Mouse (Mus musculus) limb, embryonic 15.5 days (tissue): Measurements from ENCODE around the gene Olfr1275. TPM values are rescaled to one million over a fixed set of nuclear protein-coding genes. Genes with fewer than 3 reads are reported as not detected.

ENCODE experiments used
- ATAC-seq: fragments of 200-750 bp; cut with Nextera tagmentation; 2 replicates; pipeline ENCODE4 v1.8.0; 2017; ENCODE audit warnings: low read depth, moderate TSS enrichment; ENCODE audit not compliant: insufficient number of reproducible peaks, low FRiP score, low TSS enrichment
- H3K27ac ChIP-seq: fragments of 300-500 bp; sonication (generic); 2 replicates; pipeline ENCODE4 v1.5.1; 2015; ENCODE audit warnings: moderate library complexity, mild to moderate bottlenecking, inconsistent platforms
- H3K27me3 ChIP-seq: fragments of 300-500 bp; sonication (generic); 2 replicates; pipeline ENCODE4 v1.6.1; 2015; ENCODE audit warnings: inconsistent platforms
- H3K36me3 ChIP-seq: fragments of 300-500 bp; sonication (generic); 2 replicates; pipeline ENCODE4 v1.6.1; 2015; ENCODE audit warnings: inconsistent platforms
- H3K4me1 ChIP-seq: fragments of 300-500 bp; sonication (generic); 2 replicates; pipeline ENCODE4 v1.6.1; 2015; ENCODE audit warnings: inconsistent platforms
- H3K4me2 ChIP-seq: fragments of 300-500 bp; sonication (generic); 2 replicates; pipeline ENCODE4 v1.6.1; 2015; ENCODE audit warnings: mild to moderate bottlenecking, inconsistent platforms
- H3K4me3 ChIP-seq: fragments of 300-500 bp; sonication (generic); 2 replicates; pipeline ENCODE4 v1.5.1; 2015; ENCODE audit warnings: mild to moderate bottlenecking, inconsistent platforms
- H3K9ac ChIP-seq: fragments of 300-500 bp; sonication (generic); 2 replicates; pipeline ENCODE4 v1.6.1; 2015; ENCODE audit warnings: inconsistent platforms
- H3K9me3 ChIP-seq: fragments of 300-500 bp; sonication (generic); 2 replicates; pipeline ENCODE4 v1.6.1; 2016; ENCODE audit warnings: inconsistent platforms
- WGBS: fragments of 180-500 bp; shearing (Covaris S2); methylation state at CpG from one replicate; pipeline ENCODE4 v1.1.7; 2015; 5-methylcytosine and 5-hydroxymethylcytosine counted together
- polyA plus RNA-seq: library from polyadenylated mRNA; unstranded; fragments of >200 nt; fragmentation: Nextera tagmentation; extraction: Ambion mirVana; gene quantifications from 2 replicates; pipeline ENCODE4 v1.2.1, GENCODE M21; 2015

Olfr1275 gene
- polyA plus RNA-seq: not detected in 2 replicates

- no peaks in the 10 kb centered on the region for H3K36me3 ChIP-seq
Observed at GRCm38 (mm10) chr2:111235186-111235585, at the start of gene Olfr1275. Gene Olfr1275, minus strand, starts transcription at chr2:111235286.

GRCm38 (mm10) chr2:111274006-111274405 lies 38.9 kb upstream of the Olfr1275 start, which contains the start of gene Olfr1277:
Gene Olfr1277, minus strand, starts transcription at chr2:111274106.
- no peak within 1 kb of the TSS for H3K9ac ChIP-seq
- no peak within 1 kb of the TSS for H3K4me3 ChIP-seq
- no peak for ATAC-seq
- H3K27me3 ChIP-seq: no peaks in the 10 kb centered on the region
- no peaks in the 10 kb centered on the region for H3K9me3 ChIP-seq
- 77% methylated on average over 2 of the region's 2 CpGs for WGBS
- H3K4me1 ChIP-seq: no peaks in the 10 kb centered on the region
- H3K36me3 ChIP-seq: no peaks in the 10 kb centered on the region
- no peak within 1 kb of the TSS for H3K27ac ChIP-seq
- no peak within 1 kb of the TSS for H3K4me2 ChIP-seq

More at GRCm38 (mm10) chr2:111235186-111235585, at the start of gene Olfr1275:
- Histone ChIP-seq H3K27ac (no peak within 1 kb of the TSS), H3K4me3 (no peak within 1 kb of the TSS), H3K9ac (no peak within 1 kb of the TSS), H3K4me2 (no peak within 1 kb of the TSS), H3K4me1 (no peaks in the 10 kb centered on the region), H3K27me3 (no peaks in the 10 kb centered on the region), H3K9me3 (no peaks in the 10 kb centered on the region)
- 70% methylated on average over 1 of the region's 1 CpGs for WGBS
- ATAC-seq: no peak

GRCm38 (mm10) chr2:111254216-111254615 lies 19.1 kb upstream of the Olfr1275 start, which contains the start of gene Olfr1276:
Gene Olfr1276, plus strand, starts transcription at chr2:111254516.
- Histone ChIP-seq H3K4me1 (no peaks in the 10 kb centered on the region), H3K9ac (no peak within 1 kb of the TSS), H3K27ac (no peak within 1 kb of the TSS), H3K4me2 (no peak within 1 kb of the TSS), H3K27me3 (no peaks in the 10 kb centered on the region), H3K9me3 (no peaks in the 10 kb centered on the region), H3K4me3 (no peak within 1 kb of the TSS), H3K36me3 (no peaks in the 10 kb centered on the region)
- no peak for ATAC-seq

GRCm38 (mm10) chr2:111229502-111229901 lies 5.6 kb downstream of the Olfr1275 start, which contains the start of gene 4930430A15Rik:
Gene 4930430A15Rik, minus strand, starts transcription at chr2:111229602.
- Histone ChIP-seq H3K4me2 (no peak within 1 kb of the TSS), H3K4me3 (no peak within 1 kb of the TSS), H3K27me3 (no peaks in the 10 kb centered on the region), H3K4me1 (no peaks in the 10 kb centered on the region), H3K27ac (no peak within 1 kb of the TSS), H3K36me3 (no peaks in the 10 kb centered on the region), H3K9me3 (no peaks in the 10 kb centered on the region), H3K9ac (no peak within 1 kb of the TSS)
- WGBS: 82% methylated on average over 6 of the region's 6 CpGs
- ATAC-seq: no peak

- 93% methylated on average over 11 of the region's 11 CpGs for WGBS
- no peaks in the 10 kb centered on the region for H3K36me3 ChIP-seq
- no peak overlapping the region for H3K27ac ChIP-seq
- no peak overlapping the region for H3K4me3 ChIP-seq
- H3K4me2 ChIP-seq: no peak overlapping the region
- no peak overlapping the region for H3K9ac ChIP-seq
- no peaks in the 10 kb centered on the region for H3K4me1 ChIP-seq
- H3K9me3 ChIP-seq: no peaks in the 10 kb centered on the region
- ATAC-seq: no peak
- H3K27me3 ChIP-seq: no peaks in the 10 kb centered on the region
Observed at GRCm38 (mm10) chr2:111182068-111182467, 53.0 kb downstream of the Olfr1275 start.

Other genes starting within 250 kb of the Olfr1275 start
- not detected in 2 replicates for gene Gm13941, start 129.3 kb downstream of the Olfr1275 start, polyA plus RNA-seq
- not detected in 2 replicates for gene Gm15130, start 82.3 kb downstream of the Olfr1275 start, polyA plus RNA-seq
- gene 4930430A15Rik, start 5.7 kb downstream of the Olfr1275 start, polyA plus RNA-seq: not detected in 2 replicates
- not detected in 2 replicates for gene Olfr1276, start 19.2 kb upstream of the Olfr1275 start, polyA plus RNA-seq
- not detected in 2 replicates for gene Olfr1277, start 38.8 kb upstream of the Olfr1275 start, polyA plus RNA-seq
- not detected in 2 replicates for gene Olfr1278, start 54.9 kb upstream of the Olfr1275 start, polyA plus RNA-seq
- not detected in 2 replicates for gene Olfr1279, start 65.3 kb upstream of the Olfr1275 start, polyA plus RNA-seq
- not detected in 2 replicates for gene Olfr1280, start 78.7 kb upstream of the Olfr1275 start, polyA plus RNA-seq
- not detected in 2 replicates for gene Olfr1281, start 91.2 kb upstream of the Olfr1275 start, polyA plus RNA-seq
- gene Olfr1282, start 100.8 kb upstream of the Olfr1275 start, polyA plus RNA-seq: not detected in 2 replicates
- gene Olfr1283, start 131.5 kb upstream of the Olfr1275 start, polyA plus RNA-seq: not detected in 2 replicates
- not detected in 2 replicates for gene Olfr1284, start 140.2 kb upstream of the Olfr1275 start, polyA plus RNA-seq
- not detected in 2 replicates for gene Olfr1286, start 187.8 kb upstream of the Olfr1275 start, polyA plus RNA-seq
- gene Olfr1287, start 213.9 kb upstream of the Olfr1275 start, polyA plus RNA-seq: not detected in 2 replicates
- not detected in 2 replicates for gene Olfr1288, start 238.8 kb upstream of the Olfr1275 start, polyA plus RNA-seq
- gene Olfr1289, start 245.5 kb upstream of the Olfr1275 start, polyA plus RNA-seq: not detected in 2 replicates